ENCODE assay signal across 14 mouse cellular contexts in the genomic region with DNA sequence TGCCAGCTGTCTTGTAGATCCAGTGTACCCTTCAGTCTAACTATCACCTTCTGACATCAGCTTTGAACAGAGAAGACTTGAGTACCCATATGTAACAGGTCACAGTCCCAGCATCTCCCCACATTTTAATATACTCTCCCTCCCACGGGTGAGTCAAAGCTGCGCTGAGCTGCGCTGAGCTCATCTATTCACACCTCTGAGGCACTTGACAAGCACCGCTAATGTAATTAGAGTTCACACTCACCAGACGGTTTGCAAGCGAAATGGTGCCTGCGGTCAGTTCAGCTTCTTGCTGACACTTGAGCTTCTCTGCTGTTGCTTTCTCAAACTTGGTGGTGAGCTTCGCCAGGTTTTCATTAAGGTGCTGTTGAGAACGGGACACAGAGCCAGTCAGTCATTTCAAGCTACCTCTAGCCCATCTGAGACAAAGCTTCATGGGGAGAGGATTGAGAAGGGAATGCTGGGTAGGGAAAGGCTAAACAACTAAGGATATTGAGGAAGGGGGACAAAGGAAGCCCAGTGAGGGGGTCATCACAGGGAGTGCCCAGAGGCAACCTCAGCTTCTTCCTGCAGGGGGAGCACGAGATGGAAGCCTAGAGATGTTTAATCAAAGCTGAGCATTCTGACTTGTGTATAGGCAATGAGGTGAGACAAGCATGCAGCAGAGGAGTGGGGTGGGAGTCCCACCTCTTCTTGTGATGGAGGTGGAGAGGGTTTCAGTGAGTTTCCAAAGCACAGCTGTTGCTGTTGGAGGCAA.
DNase-seq lines count a peak whose midpoint lies in the region; ATAC-seq and TF ChIP-seq lines count a peak whose summit lies in the region.
"Had no signal": no experiment of that assay in that cellular context is flagged by ENCODE, and none has a peak within 500 bp of the region (broad histone marks: within the 10 kb centered on the region; RNA-seq: fewer than 3 reads in every experiment).

No protein-coding gene starts in this region.

- H3K4me3 ChIP-seq in forebrain, postnatal 0 days (ENCODE audit: low read depth, low read length), result no peak overlapping the region
- H3K4me3 ChIP-seq in forebrain, embryonic 16.5 days (replicated peaks; ENCODE audit: low read length), result no peak overlapping the region
- no peak overlapping the region for H3K4me3 ChIP-seq in left cerebral cortex, adult 2 months
- no peak overlapping the region for H3K4me3 ChIP-seq in CH12.LX (replicated peaks in 1 of 3; ENCODE audit: low read depth in 2 of 3, low read length in 2 of 3, poor library complexity in 1 of 3)
- no peak overlapping the region for H3K4me3 ChIP-seq in cortical plate, adult 2 months (ENCODE audit: insufficient read depth, low read length)
- H3K4me3 ChIP-seq: embryonic facial prominence, embryonic 12.5 days; forebrain, embryonic 13.5 days; myocyte had no signal

- TF ChIP-seq POLR2A in CH12.LX (IDR thresholded peaks at IDR 0.05; ENCODE audit: low read depth, low read length), result no peak
- TF ChIP-seq POLR2A in cortical plate, adult 2 months (IDR thresholded peaks at IDR 0.05; ENCODE audit: extremely low read depth, insufficient read depth, low read length), result no peak

- in situ Hi-C loops in CH12.LX (cut with MboI; ENCODE audit: low pct_ligation_motif_present, low pct_unique_long_range_greater_than_20kb, low sequenced_read_pairs), result no loop called here

- intact Hi-C loops in left cerebral cortex, adult 2 months (cut with DNase I), result loop anchor here (10.0 kb wide), 1 partner anchor 246 kb away; a partner anchor contains a TSS
- intact Hi-C loops in left cerebral cortex, postnatal 36 days (cut with DNase I), result no loop called here

- no peaks in the 10 kb centered on the region for H3K9me3 ChIP-seq in forebrain, postnatal 0 days (ENCODE audit: low read length)
- no peaks in the 10 kb centered on the region for H3K9me3 ChIP-seq in forebrain, embryonic 16.5 days (ENCODE audit: control insufficient read depth, low read length)
- no peaks in the 10 kb centered on the region for H3K9me3 ChIP-seq in CH12.LX (replicated peaks; ENCODE audit: low read length)
- H3K9me3 ChIP-seq: embryonic facial prominence, embryonic 12.5 days; forebrain, embryonic 13.5 days had no signal

- DNase-seq in forebrain, postnatal 0 days, result no peak
- DNase-seq in left cerebral cortex, adult 2 months (ENCODE audit: extremely low spot score in 1 of 2, low spot score in 2 of 2), result no peak
- DNase-seq in left cerebral cortex, postnatal 36 days (ENCODE audit: low spot score in 2 of 2), result no peak
- no peak for DNase-seq in CH12.LX (ENCODE audit: extremely low read depth)
- no peak for DNase-seq in ovary, postnatal 36 days (ENCODE audit: low spot score)
- no peak for DNase-seq in c-Kit-positive CD71-positive TER-119-positive erythroid progenitor cells, embryonic 14.5 days (ENCODE audit: low spot score)
- DNase-seq: heart, adult 11 months; liver had no signal

- H3K4me2 ChIP-seq in forebrain, postnatal 0 days (ENCODE audit: low read depth), result no peak overlapping the region
- H3K4me2 ChIP-seq in forebrain, embryonic 16.5 days (ENCODE audit: low read length), result no peak overlapping the region
- no peak overlapping the region for H3K4me2 ChIP-seq in CH12.LX (ENCODE audit: insufficient read depth, low read depth, poor library complexity, severe bottlenecking)
- H3K4me2 ChIP-seq: embryonic facial prominence, embryonic 12.5 days; forebrain, embryonic 13.5 days had no signal

- TF ChIP-seq EP300 in CH12.LX (IDR thresholded peaks at IDR 0.05; ENCODE audit: low read length), result no peak

- ATAC-seq in forebrain, postnatal 0 days, result no peak
- no peak for ATAC-seq in forebrain, embryonic 16.5 days
- ATAC-seq: forebrain, embryonic 13.5 days had no signal

- H3K36me3 ChIP-seq in forebrain, postnatal 0 days (ENCODE audit: insufficient read depth), result no peaks in the 10 kb centered on the region
- H3K36me3 ChIP-seq in forebrain, embryonic 16.5 days (ENCODE audit: control insufficient read depth, insufficient read depth), result no peaks in the 10 kb centered on the region
- no peaks in the 10 kb centered on the region for H3K36me3 ChIP-seq in CH12.LX (replicated peaks in 1 of 2; ENCODE audit: control insufficient read depth in 1 of 2, insufficient read depth in 1 of 2, low read length in 1 of 2)
- H3K36me3 ChIP-seq: embryonic facial prominence, embryonic 12.5 days had no signal

- H3K4me1 ChIP-seq in forebrain, postnatal 0 days (ENCODE audit: insufficient read depth), result no peaks in the 10 kb centered on the region
- no peaks in the 10 kb centered on the region for H3K4me1 ChIP-seq in forebrain, embryonic 16.5 days (replicated peaks; ENCODE audit: control insufficient read depth, insufficient read depth, low read length)
- no peaks in the 10 kb centered on the region for H3K4me1 ChIP-seq in CH12.LX (ENCODE audit: control insufficient read depth in 1 of 2, insufficient read depth in 2 of 2)
- H3K4me1 ChIP-seq in cortical plate, adult 2 months (ENCODE audit: control insufficient read depth, insufficient read depth, low read length), result no peaks in the 10 kb centered on the region
- H3K4me1 ChIP-seq: embryonic facial prominence, embryonic 12.5 days; forebrain, embryonic 13.5 days had no signal

- peak; percentile 25; the same call in 1 of the 2 replicates for TF ChIP-seq CTCF in forebrain, postnatal 0 days (IDR thresholded peaks at IDR 0.05; ENCODE audit: low read depth)
- peak; percentile 47 for TF ChIP-seq CTCF in left cerebral cortex, adult 2 months (IDR thresholded peaks at IDR 0.05)
- TF ChIP-seq CTCF in CH12.LX (conservative IDR thresholded peaks at IDR 0.05 in 1 of 2, IDR thresholded peaks at IDR 0.05 in 1 of 2; ENCODE audit: low read depth in 2 of 2, low read length in 2 of 2), result peak; percentile 45 to 60
- peak; percentile 30; the same call in 1 of the 2 replicates for TF ChIP-seq CTCF in cortical plate, adult 2 months (IDR thresholded peaks at IDR 0.05; ENCODE audit: extremely low read depth, insufficient read depth, low read length)

- WGBS in forebrain, postnatal 0 days, result 56% methylated on average over 10 of the region's 10 CpGs
- 52% methylated on average over 10 of the region's 10 CpGs for WGBS in forebrain, embryonic 16.5 days

- no peak overlapping the region for H3K27ac ChIP-seq in forebrain, postnatal 0 days (ENCODE audit: low read depth, low read length)
- no peak overlapping the region for H3K27ac ChIP-seq in forebrain, embryonic 16.5 days (ENCODE audit: low read length)
- no peak overlapping the region for H3K27ac ChIP-seq in left cerebral cortex, adult 2 months
- no peak overlapping the region for H3K27ac ChIP-seq in CH12.LX (ENCODE audit: insufficient read depth, low read depth)
- no peak overlapping the region for H3K27ac ChIP-seq in cortical plate, adult 2 months (ENCODE audit: insufficient read depth, low read length)
- H3K27ac ChIP-seq: embryonic facial prominence, embryonic 12.5 days; forebrain, embryonic 13.5 days; macrophage had no signal

- H3K27me3 ChIP-seq in forebrain, postnatal 0 days (ENCODE audit: insufficient read depth, low read length), result no peaks in the 10 kb centered on the region
- H3K27me3 ChIP-seq in forebrain, embryonic 16.5 days (replicated peaks; ENCODE audit: control insufficient read depth, insufficient read depth, low read length), result no peaks in the 10 kb centered on the region
- H3K27me3 ChIP-seq in CH12.LX (replicated peaks), result no peaks in the 10 kb centered on the region
- H3K27me3 ChIP-seq: embryonic facial prominence, embryonic 12.5 days; forebrain, embryonic 13.5 days had no signal

- peak; percentile 35 for TF ChIP-seq RAD21 in CH12.LX (IDR thresholded peaks at IDR 0.05; ENCODE audit: low read depth, low read length)

- H3K79me2 ChIP-seq in CH12.LX (replicated peaks; ENCODE audit: control insufficient read depth, extremely low read depth, insufficient read depth, poor library complexity, severe bottlenecking), result no peaks in the 10 kb centered on the region

- H3K9ac ChIP-seq in forebrain, postnatal 0 days, result no peak overlapping the region
- H3K9ac ChIP-seq in forebrain, embryonic 16.5 days (replicated peaks; ENCODE audit: low read depth, low read length), result no peak overlapping the region
- no peak overlapping the region for H3K9ac ChIP-seq in CH12.LX (ENCODE audit: insufficient read depth, low read depth)
- H3K9ac ChIP-seq: embryonic facial prominence, embryonic 12.5 days; forebrain, embryonic 13.5 days had no signal

- dilution Hi-C loops in CH12.LX (cut with MboI; ENCODE audit: extremely low pct_ligation_motif_present, extremely low pct_unique_long_range_greater_than_20kb, low sequenced_read_pairs), result no loop called here

TF ChIP-seq in CH12.LX, 34 proteins besides CTCF, POLR2A, EP300 and RAD21:
- TF ChIP-seq SMC3 (IDR thresholded peaks at IDR 0.05; ENCODE audit: low read depth, low read length) (peak; percentile 52), RCOR1 (conservative IDR thresholded peaks at IDR 0.05; ENCODE audit: low read depth, low read length) (no peak)
